Mouse (Mus musculus) cerebellum, postnatal 25 days (tissue): Measurements from ENCODE around the gene Dbh.

Experiments
- DNase-seq, 2 experiments: peaks; one replicate each; pipeline ENCODE4 v3.0.0; 2021; ENCODE audit warnings: mixed read lengths in 2 of 2

Dbh gene

DNA sequence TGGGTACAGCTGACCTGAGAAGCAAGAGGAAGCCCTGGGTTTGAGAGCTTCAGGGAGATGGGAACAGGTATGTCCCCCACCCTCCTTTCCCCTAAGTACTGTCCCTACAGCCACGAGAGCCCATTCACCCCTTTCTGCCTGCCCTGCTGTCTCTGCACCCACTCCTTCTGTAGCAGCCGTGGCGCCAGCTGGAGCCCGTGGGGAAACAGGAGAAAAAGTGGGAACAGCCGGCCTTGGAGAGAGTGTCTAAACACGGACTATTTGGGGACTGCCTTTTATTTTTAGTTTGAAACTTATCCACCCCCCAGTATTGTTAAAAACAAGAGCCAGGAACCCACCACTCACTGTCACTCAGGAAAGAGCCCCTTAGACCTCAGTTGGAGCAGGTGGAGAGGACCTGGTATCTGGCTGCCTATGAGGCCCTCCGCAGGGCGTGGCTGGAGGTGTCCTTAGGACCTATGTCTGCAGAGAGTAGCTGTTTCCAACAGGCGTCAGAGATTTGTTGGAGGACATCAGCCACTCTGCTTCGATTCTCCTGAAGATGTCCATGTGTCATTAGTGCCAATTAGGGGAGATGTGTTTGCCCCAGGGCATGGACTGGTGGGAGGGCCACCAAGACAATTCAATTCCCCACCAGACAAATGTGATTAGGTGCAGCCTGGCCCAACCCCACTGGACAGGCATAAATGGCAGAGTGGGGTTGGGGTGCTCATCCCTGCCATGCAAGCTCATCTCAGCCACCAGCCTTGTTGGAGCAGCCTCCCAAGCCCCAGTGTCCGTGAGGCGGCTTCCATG is at the start of gene Dbh:
Gene Dbh, plus strand, starts transcription at position 438 of the 795 bp plus-strand sequence.
- no peak for DNase-seq

DNA sequence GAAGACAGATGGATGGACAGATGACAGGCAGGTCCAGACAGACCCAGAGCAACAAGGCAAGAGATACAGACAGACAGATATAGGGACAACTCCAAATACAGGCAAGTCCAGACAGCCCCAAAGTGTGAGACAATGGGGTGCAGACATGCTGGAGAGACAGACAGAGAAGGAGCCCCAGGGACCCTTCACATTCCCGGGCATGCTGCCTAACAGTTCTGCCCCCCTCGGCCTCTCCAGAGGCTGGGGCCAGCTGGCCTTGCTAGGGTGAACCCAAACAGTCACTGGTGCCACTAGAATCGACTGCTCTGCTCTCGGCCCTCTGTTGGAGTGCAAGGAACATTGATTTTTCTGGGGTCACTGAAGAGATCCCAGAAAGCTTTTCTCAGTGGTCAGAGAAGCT is 46.6 kb upstream of the Dbh start:
- DNase-seq = no peak

DNA sequence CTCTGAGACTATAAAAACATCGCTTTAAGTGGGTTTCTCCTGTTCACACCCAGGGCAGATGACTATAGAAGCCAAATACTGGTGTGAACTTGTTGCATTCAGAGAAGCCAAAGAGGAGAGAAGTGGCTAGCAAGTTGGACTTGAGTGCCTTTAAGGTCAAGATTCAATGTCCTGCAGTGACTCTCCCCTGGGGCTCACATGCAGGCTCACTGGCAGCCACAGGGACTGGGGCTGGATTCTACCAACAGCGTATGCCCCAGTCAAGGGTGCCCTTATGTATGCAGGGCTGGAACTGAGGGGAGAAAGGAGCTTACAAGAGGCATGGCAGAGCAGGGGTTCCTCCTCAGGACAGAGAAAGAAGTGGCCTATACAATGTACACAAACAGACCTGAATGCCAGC is 45.3 kb upstream of the Dbh start:
- DNase-seq = no peak

DNA sequence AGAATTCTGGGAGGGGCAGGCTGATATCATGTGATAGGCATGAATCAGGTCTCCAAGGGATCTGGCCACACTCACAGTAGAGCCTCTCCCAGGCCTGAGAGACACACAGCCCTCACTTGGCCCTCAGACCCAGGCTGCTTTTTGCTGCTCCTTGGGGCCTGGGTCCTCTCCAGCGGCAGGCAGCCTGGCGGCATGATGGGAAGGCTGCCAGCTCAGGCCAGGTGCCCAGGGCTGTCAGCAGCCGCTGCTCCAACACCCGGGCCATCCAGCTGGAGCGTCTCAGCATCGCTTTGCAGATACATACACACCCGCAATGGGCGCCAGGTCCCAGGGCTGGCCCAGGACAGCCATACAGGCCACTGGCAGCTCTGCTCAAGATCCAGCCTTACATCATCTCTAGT is 44.8 kb upstream of the Dbh start:
- DNase-seq = peak in 1 of 2 experiments; percentile 22

DNA sequence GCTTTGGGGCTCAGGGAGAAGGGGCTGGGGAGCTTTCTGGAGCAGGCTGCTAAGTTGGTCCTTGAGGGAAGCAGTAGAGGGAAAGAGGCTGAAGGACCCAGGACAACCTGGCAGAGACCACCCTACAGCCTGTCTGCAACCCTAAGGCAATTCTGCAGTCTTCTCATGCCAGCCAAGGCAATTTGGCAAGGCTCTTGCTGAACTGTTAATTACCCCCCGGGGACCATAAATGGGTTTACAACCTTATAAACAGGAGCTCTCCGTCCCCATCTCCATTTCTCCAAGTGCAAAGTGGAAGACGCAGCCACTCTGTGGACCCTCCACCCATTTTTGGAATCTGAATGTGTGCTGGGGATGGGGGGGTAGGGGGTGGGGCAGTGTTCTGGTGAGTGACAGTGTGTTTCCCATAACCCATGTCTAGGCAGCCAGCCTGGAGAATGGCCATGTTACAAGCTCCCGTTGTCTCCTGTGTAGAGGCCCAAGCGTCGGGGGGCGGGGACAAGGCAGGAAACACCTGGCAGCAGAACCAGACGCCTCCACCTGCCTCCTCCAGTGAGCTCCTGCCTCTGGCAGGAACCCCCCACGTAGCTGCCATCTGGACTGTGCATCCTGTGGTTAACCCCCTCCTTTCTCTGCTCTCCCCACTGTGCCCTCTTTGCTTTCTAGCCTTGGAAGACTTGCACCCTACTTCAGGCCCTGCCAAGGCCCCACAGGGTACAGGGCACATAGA is 43.2 kb upstream of the Dbh start:
- peak; percentile 47 to 62 for DNase-seq

DNA sequence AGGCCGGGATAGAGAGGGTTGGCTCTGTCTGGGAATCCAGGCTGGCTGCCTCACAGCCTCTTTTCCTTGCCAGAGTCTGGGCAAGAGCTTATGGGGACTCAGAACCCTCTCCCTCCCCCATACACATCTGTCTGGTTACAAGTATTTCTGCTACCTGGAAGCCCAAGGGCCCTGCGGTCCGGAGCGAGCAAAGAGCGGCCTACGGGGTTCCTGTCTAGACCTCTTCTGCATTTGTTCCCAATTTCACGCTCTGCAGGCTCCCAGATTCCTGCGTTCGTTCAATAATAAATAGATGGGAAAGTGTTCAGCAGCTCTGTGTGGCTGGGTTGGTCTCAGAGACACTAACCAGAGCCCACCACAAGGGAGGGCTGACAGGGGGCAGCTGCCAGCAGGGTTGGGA is 42.5 kb upstream of the Dbh start:
- DNase-seq = no peak

DNA sequence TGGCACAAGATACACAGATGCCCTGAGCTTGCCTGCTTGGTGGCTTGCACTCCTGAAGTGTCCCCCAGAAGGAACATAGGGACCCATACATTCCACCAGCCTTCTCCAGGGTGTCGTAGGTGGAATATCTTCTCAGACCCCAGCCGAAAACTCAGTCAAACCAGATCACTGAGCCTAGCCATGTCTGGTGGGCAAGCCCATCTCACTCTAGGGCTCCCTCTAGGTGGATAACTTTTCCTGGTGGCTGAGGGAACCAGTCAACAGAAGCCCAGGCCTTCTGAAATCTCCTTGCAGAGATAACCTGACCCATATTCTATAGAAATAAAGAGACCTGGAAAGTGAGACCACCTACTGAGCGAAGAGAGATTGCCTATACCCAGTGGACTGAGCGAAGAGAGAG is 41.9 kb upstream of the Dbh start:
- no peak for DNase-seq

DNA sequence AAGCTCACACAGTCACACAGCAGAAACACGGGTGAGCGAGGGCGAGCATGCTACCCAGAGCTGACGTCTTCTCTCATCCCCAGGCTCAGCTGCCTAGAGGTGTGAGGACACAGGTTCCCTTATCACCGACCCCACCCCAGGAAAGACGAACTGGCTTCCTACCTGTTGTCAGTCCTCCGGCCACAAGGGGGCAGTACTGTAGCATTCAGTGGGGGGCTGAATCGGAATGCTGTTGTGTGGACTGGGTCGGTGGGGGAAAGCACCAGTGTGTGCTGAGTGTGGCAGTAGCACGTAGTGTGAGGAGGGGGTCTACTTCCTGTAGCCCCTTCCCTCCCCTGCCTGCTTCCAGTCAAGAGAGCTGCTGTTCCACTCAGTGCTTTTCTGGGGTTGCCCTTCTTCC is 39.1 kb upstream of the Dbh start:
- peak; percentile 40 to 62 for DNase-seq

DNA sequence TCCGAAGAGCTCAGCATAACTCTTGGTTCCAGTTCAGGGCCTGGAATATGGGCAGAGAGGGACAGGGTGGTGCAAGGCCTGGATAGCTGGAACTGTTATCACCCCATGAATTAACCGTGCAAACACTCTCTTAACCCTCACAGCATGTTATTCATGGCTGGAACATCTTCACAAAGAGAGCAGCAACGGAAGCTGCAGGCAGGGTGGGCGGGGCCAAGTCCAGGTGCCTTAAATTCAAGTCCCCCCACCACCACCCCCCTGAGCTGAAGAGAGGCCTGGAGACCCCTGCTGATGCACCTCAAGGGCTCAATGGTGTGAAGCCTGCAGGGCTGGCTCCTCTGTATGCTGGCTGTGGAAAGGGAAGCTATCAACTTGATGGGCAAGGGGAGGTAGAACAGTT is 38.5 kb upstream of the Dbh start:
- no peak for DNase-seq

DNA sequence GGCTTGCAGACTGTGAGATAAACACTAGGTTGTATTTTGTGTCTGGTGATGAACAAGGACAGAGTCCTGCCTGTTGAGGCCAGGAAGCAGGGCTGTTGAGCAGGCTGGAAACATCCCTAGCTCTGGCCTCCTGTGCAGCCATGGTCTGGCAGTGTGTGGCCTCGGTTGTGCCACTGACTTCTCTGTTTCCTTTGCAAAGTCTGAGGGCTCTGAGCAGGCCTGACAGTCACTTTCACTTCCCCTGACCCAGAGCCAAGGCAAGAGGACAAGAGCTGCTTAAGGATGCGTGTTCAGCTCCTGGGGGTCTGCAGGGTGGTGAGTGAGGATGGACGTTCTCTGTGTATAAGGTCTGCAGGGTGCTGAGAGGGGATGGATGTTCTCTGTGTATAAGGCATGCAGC is 36.0 kb upstream of the Dbh start:
- no peak for DNase-seq

DNA sequence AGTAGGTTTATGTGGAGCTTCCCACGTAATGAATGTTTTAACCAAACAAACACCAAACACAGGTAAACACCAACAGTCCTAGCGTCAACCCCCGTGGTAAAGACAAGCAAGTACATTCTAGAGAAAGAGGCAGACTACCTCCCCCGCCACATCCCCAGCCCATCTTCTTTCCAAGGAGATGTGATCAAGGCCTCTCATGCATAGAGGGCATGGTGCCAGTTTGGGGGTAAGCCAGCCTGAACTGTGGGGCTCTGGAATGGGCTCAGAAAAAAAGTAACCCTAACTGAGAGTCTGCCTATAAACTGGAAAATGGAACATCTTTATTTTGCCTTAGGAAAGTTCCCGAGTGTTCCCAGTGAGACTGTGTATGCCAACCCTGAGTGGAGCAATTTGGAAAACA is 29.1 kb upstream of the Dbh start:
- peak in 1 of 2 experiments; percentile 25 for DNase-seq

DNA sequence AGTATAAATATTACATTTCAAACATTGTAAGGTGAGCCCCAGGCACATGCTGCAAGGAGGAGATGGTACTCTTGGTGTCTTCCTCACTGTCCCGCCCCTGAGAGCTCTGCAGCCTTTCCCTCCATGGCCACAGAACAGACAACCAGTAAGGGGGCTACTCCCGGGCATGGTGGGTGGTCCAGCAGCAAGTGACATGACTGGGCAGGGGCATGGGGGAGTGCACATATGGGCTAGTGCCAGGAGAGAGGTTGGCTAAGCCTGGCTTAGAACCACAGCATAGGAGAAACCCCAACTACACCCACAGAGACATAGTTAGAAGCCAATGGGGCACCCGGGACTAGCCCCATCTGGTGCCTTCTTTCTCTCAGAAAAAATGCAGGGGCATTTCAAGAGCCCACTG is 28.7 kb upstream of the Dbh start:
- DNase-seq = no peak

DNA sequence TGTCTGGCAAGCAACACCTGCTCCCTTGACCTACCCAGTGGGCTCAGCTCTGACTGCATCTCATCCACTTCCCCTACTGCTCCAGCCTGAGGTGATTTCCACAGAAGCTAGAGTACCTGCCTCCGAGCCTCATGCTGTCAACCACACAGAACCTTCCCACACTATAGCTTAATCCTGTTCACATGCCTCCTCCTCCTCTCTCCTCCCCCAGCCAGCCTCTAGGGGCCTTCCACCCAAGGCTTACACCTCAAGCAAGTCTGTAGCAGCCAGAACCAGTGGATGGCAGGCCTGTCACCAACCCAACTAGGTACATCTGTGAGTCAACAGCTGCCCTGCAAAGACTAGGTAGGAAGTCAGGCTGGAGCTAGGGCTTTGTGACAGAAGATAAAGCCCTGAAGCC is 28.2 kb upstream of the Dbh start:
- DNase-seq = no peak

DNA sequence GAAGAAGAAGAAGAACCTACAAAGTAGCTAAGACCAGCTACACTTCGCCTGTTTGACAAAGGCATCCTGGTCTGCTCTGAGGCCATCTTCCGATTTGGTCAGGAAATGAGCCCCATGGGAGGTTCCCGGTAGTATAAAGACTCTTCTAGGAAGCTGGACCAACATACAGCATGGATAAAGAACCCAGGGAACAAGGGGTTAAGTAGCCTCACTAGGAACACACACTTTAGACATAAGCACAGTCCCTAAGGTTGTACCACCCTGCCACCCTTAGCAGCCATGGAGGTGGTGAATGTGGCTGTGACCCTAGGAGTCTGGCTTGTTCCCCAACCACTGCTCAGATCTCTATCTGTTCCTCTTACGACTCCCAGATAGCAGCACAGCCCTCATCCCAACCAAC is 26.7 kb upstream of the Dbh start:
- no peak for DNase-seq

DNA sequence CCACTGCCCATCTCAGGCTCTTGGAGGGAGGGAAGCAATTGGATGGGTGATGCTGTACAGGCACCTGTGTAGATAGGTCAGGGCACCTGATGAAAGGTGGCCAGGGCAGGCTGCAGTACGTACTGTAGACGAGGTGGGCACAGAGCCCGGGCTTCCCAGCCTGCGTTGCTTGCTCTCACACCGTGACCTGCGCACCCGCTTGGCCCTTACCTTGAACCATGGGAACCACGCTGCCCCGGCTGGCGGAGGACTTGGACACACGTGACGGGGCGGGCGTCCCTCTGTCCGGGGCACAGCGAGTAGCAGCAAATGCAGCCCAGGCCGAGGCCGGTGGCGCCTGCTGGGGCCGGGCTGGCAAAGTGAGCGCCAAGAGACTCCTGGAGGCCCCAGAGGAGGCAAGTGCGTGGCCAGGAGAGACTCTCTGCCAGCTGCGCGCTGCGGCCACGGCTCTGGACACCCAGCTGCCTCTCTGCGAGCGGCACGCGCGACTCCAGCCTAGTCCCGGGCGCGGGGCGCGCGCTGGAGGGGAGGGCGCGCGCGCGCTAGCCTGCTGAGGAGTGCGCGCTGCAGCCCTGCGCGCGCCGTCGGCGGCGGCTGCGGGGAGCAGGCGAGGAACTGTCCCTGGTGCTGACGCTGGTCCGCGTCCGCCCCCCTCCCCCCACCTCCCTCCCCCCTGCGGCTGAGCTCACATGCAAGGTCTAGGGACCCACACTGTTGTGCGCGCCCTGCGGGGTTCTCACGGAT is 22.9 kb upstream of the Dbh start, which contains the start of gene Fam163b:
Gene Fam163b, minus strand, starts transcription at position 542 of the 744 bp plus-strand sequence.
- DNase-seq = peak; percentile 32 to 42

DNA sequence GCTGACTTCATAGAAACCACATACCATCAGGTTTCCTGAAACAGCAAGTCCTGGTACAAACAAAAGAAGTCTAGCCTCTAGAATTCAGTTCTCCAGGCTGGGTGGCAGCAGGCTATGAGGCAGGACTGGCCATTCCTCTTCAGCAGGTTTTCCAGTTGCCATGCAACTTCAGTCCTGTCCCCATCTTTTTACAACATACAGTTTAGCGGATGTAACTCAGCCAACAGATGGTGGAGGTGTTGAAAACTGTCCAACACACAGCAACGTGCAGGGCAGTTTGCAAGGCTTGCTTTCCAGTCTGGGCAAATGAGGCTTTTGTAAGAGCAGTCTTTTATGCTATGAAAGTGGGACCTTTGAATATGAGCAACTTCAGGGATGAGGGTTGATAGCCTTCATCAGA is 20.1 kb upstream of the Dbh start:
- DNase-seq = no peak

DNA sequence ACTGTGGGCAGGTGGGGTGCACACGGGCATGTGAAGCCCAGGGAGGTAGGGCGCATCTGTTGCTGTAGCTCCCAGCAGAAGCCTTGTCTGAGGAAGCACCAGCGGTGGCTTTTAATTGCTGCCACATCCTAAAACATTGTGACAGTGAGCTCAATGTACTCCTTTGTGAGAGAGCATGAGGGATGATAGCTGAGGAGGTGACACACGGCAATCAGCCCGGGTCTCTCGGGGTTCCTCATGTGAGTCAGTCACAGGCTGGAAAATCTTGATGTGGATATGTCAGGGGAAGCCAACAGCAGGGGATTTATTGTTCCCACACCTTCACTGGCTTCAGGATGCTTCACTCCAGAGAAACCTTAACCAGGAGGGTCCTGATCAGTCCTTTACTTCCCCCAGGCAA is 18.2 kb upstream of the Dbh start:
- no peak for DNase-seq

DNA sequence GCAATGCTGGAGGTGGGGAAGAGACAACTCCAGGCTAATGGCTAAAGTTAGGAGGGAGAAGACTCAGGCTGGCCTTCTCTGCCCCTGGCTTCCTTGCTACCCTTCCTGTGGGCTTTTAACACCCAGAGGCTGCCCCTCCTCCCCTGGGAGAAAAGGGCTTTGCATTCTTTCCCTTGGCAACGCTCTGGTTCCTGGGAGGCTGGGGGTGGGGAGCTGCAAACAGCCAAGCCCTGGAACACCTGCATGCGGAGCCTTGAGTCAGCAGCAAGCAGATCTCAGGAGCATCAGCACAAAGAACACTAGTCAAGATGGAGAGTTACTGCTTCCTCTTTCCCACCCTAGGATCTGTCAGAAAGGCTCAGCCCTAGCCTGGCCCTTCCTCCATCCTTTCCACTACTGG is 15.6 kb upstream of the Dbh start:
- no peak for DNase-seq

DNA sequence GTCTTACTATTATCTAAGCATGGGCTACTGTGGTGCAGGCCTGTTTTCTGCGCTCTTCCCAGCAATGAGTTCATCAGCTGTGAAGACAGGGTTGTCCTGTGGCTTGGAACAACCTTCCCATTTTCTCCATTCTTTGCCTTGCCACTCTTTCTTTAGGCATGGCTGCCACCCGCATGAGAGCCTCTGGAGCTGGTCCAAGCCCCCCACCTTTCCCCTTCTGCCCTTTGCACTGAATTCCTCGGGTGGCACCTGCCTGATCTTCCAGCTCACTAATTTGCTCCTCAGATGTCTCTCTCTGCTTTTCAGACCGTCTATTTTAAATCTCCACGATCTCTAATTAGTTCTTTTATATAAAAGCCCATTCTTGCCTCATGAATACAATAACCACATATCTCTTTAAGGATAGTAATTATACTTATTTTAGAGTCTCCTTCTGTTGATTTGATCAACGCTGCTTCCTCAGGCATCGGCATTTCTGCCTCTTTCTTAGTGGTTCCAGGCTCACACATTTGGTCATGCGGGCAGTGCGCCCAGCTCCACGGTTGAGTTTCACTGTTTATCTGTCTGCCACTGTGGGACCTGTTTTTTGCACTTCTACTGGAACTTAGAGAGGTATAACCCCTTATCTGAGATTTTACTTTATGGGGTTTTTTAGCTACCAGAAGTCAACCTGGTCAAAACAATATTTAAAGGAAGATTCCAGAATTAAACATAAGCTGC is 10.4 kb upstream of the Dbh start:
- peak in 1 of 2 experiments; percentile 29 for DNase-seq

DNA sequence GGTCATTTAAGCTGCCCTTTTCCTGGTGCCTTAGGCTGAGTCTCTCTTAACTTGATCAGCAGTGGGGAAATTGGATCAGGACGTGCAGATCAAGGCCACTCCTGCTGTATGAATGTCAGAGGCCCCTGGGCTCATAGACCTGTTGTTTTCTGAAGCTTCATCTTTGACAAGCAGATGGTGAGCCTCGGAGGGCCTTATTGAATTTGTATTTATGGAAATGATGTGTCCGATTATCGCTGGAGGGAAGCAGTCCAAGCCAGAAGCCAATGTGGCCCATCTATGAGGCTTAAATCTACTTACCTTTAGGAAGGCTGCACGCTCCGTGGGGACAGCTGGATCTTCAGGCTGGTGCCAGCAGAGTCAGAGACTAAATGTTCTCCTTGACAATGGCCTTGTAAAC is 8.4 kb upstream of the Dbh start:
- no peak for DNase-seq

DNA sequence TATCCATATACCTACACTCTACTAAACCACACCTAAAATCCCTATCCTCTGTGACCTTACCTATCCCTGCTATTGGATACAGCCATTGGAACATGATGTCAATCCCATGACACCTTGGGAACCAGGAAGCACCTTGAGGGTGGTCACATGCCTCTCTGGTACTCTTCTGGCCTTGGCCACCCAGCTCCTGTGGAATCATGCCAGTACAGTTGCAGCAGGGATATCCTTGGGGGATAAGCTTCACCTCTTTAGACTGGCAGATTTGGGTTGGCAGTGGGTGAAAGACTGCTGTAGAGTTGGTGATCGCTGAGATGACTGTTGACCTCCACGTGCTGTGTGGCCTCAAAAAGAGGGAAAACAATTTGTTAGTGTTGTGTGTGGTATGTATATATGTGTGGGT is 3.5 kb upstream of the Dbh start:
- DNase-seq = no peak

DNA sequence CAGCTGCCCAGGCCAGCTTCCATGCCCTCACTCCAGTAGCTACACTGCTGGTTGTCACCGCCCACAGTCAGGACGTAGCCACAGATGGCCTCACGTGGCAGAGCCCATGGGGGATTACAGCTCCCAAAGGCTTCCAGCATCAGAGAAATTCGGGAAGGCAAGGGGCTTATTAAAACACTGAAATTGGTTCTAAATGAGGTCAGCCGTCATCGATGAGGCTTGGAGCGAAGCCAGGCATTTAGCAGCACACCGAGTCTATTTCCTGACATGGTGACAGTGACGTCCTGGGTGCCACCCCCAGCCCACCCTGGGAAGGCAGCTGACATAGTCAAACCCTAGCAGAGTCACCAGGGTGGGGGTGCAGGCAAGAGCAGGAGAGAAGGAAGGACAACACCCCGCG is 2.4 kb upstream of the Dbh start:
- no peak for DNase-seq

DNA sequence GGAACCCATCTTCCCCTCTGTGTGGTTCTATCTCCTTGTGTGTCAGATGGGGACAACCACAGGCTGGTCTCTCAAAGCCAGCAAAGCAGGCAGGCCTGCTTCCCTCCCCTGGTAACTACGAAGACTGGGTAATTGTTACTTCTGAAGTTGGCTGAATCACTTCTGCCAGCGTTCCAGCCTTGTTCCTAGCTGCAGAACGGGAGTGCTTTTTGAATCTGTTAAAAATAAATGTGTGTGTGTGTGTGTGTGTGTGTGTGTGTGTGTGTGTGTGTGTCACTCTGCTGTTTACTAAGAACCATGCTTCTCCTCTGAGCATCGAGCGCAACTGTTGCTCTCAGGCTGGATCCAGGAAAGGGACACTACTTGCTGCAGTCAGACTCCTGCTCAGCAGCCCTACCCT is 1.2 kb upstream of the Dbh start:
- DNase-seq = no peak
